Mouse (Mus musculus) MEL-GATA-1-ER (cell line): ENCODE results near the gene Camta2.

ENCODE experiments used
- DNase-seq: peaks from one replicate; pipeline ENCODE4 v3.0.0-alpha.2; 2012; ENCODE audit warnings: low read depth; ENCODE audit errors: extremely low read depth

Gene Camta2

GRCm38 (mm10) chr11:70621972-70622814, 65.7 kb downstream of the Camta2 start:
- peak; percentile 62 for DNase-seq
